Mouse (Mus musculus) T-helper 17 cell (primary cell): Measurements from ENCODE around the gene Vmn1r211.
"Not testable (repeated sequence)": the region's sequence is repeated elsewhere in the genome, so short reads cannot be mapped to it uniquely, and the experiment has no call there.

Experiments
- in situ Hi-C, 2 experiments: fragments of 300-600 bp; cut with MboI, MseI; formaldehyde crosslinking; loops; 1 replicate in 1 of 2; 2 replicates in 1 of 2; pipeline ENCODE4 v1.15.1; 2025; ENCODE audit warnings: high pct_unique_total_duplicates in 2 of 2

Gene Vmn1r211

GRCm38 (mm10) chr13:22857461-22857860, at the start of gene Vmn1r211:
Gene Vmn1r211, minus strand, starts transcription at chr13:22857561.
- in situ Hi-C loops: no loop called here

DNA sequence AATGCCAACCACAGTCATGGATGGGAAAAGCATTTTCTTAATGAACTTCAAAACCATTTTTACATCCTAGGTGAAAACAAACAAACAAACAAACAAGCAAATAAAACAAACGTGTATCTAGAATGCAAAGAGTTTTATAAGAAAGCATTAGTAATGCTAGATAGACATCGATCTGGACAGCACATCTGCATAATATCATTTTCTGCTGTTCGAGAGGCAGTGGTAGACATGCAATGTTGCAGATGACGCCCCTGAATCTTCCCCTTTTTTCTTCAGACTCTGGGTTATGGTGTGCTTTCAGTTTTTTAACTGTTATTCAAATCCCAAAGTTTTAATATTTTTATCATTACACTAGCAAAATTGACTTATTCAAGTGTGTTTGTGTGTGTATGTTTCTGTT, 26.7 kb upstream of the Vmn1r211 start, which contains the start of gene Vmn1r212:
Gene Vmn1r212 (minus strand): TSS at position 101 of the 400 bp plus-strand sequence.
- in situ Hi-C loops: no loop called here

DNA sequence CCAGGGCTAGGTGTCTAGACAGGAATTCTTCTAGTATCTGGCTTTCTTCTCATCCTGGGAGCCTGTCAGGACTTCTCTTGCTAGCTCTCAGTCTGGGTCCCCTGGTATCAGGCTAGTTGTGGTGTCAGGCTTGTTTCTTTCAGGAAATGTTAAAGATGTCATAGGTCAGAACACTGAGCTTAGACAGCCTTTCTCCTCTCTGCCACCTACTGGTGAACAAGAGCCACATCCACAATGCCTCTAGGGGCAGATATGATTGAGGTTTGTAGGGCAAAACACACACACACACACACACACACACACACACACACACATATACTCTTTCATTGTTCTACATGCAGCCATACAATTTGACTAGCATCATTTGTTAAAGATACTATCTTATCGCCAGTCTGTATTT, 21.9 kb upstream of the Vmn1r211 start:
- in situ Hi-C loops: no loop called here

- in situ Hi-C loops: no loop called here
Measured at GRCm38 (mm10) chr13:22854760-22855159, 2.6 kb downstream of the Vmn1r211 start.

- in situ Hi-C loops: no loop called here
Measured at GRCm38 (mm10) chr13:22846798-22847197, 10.6 kb downstream of the Vmn1r211 start.

- in situ Hi-C loops: not testable (repeated sequence)
Measured at GRCm38 (mm10) chr13:22844304-22844703, 13.1 kb downstream of the Vmn1r211 start.

- in situ Hi-C loops: no loop called here
Measured at GRCm38 (mm10) chr13:22831248-22831647, 26.1 kb downstream of the Vmn1r211 start, which contains the start of gene Vmn1r210. Gene Vmn1r210, minus strand, starts transcription at chr13:22831348.

GRCm38 (mm10) chr13:22829395-22829794, 28.0 kb downstream of the Vmn1r211 start:
- in situ Hi-C loops: loop anchor here in 1 of 2 experiments (5.0 kb wide), 1 partner anchor 62 kb away; no protein-coding TSS in a partner anchor

DNA sequence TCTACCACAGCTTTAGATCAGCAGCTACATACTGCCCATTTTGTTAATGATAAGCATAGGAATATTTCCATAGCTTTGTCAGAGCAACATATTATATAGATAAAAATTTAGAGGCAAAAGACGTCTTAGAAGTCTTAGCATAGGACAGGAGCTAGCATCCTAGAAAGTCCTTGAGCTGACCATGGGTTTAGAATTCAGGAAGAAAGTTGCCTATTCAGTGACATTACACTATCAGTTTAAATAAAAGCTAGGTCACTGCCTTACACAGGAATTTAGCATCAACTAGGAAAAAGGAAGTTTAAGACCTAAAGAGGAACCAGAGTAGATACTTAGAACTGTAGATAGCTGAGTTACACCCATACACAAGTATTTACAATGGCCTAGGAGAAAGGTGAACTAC, 35.8 kb downstream of the Vmn1r211 start:
- in situ Hi-C loops: loop anchor here in 1 of 2 experiments (5.0 kb wide), 1 partner anchor 54 kb away; no protein-coding TSS in a partner anchor

- in situ Hi-C loops: not testable (repeated sequence)
Measured at GRCm38 (mm10) chr13:22809582-22809981, 47.8 kb downstream of the Vmn1r211 start, which contains the start of gene Vmn1r209. Gene Vmn1r209, minus strand, starts transcription at chr13:22809682.
